Mouse (Mus musculus) left cerebral cortex, adult 18-20 months (tissue): Measurements from ENCODE around the gene Gsg1l. TPM values are rescaled to one million over a fixed set of nuclear protein-coding genes. Genes with fewer than 3 reads are reported as not detected.

Experiments
- DNase-seq, 2 experiments: peaks; one replicate each; pipeline ENCODE4 v3.0.0; 2021 to 2022; ENCODE audit warnings: low spot score in 2 of 2, mixed read lengths in 1 of 2
- total RNA-seq, 2 experiments: library from RNA; stranded (reverse); gene quantifications; 2 replicates each; pipeline ENCODE4 v1.2.3; 2021

Gene Gsg1l
- total RNA-seq, 2 experiments from 2014 or later: 65.7 to 75.3 TPM

DNA sequence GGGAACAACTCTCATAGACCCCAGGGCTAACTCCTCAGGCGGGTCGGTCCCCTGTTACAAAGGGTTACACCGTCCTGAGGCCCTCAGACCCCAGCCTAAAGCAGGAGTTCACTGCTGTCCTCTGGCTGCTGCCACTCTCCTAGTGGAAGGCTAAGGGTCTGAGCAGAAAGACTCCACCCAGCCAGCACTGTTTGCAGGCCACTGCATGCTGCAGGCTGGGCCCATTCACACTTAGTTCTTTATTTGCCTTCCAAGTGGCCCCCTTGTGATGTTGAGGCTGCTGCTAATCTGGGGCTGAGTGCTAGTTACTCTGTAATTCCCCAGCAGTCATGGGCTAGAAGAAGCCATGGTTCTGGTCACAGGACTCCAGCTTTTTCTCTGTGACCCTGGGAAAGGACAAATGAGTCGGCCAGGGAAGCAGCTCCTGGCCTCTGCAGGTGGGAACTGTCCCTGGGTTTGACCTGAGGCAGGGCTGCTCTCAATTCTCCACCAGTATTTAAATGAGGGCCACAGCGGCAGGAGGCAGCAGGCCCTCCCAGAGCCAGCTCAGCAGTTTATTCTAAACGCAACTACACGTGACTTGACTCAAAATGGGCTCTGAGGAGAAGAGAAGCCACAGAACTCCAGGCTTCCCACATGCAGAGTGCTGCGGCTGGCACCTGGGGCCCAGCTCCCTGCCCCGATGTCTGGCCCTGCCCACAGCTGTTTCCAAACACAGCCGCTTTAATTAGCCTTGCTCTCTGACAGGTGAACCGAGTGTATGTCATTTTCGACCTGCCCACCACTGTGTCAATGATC, 210.6 kb downstream of the Gsg1l start:
- peak in 1 of 2 experiments; percentile 53 for DNase-seq

- no peak for DNase-seq
These were observed 213.6 kb downstream of the Gsg1l start for GRCm38 (mm10) chr7:125868570-125868969.

DNA sequence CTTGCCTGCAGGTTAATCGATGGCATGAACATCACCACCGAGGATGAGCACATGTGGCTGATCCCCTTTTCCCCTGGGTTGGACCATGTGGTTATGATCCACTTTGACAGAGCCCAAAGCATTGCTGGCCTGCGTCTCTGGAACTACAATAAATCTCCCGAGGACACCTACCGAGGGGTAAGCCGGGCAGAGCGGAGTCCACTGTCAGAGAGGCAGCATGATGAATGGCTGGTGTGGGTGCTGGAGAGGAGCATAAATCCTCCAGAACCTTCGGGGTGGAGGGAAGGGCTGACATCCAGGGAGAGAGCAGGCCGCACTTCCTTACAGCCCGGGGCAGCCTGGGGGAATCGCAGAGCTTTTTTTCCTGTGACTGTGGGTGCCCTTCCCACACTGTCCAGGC, 217.0 kb downstream of the Gsg1l start:
- DNase-seq: no peak

GRCm38 (mm10) chr7:125864026-125864425, 218.2 kb downstream of the Gsg1l start:
- DNase-seq: no peak

GRCm38 (mm10) chr7:125860421-125860820, 221.8 kb downstream of the Gsg1l start:
- no peak for DNase-seq

DNA sequence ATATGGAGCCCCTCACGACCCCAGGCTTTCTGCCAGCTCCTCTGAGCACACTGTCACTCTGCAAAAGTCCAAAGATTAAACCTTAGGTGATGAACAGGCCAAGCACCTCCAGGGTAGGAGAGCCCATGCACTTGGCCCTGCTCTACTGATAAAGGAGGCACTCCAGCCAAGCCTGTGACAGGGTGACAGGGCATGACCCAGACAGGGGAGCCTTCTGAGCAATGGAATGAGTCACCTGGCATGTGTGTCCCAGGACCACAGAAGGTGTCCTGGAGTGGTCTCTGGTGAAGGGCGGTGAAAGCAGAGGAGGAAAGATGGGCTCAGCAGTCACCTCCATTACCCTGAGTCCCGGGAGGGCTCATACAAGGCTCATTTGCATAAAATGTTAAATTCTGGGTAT, 222.6 kb downstream of the Gsg1l start:
- DNase-seq: no peak

- DNase-seq: peak in 1 of 2 experiments; percentile 25
These were observed 234.7 kb downstream of the Gsg1l start for GRCm38 (mm10) chr7:125847528-125847866.

- peak; percentile 22 to 24 for DNase-seq
These were observed 235.2 kb downstream of the Gsg1l start for GRCm38 (mm10) chr7:125846866-125847527.

DNA sequence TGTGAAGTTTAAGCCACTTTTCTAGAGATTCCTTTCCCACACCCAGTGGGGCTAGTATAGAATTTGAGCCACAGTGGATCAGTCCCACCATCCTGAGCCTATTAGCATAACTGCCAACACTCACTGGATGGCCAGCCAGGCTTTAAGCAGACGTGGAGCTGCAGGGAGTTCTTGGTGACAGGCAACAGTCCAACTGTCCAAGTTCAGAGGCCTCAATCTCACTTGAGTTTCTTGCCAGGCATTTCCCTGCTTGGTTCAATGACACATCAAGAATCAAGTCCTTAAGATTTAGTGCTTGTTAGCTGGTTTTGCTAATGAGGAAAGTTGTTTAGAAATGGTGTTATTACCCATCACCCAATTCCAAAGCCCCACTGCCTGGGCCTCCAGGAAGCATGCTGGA, 236.6 kb downstream of the Gsg1l start:
- no peak for DNase-seq

- DNase-seq: no peak
These were observed 244.0 kb downstream of the Gsg1l start for GRCm38 (mm10) chr7:125838078-125838742.

- DNase-seq: no peak
These were observed 248.7 kb downstream of the Gsg1l start for GRCm38 (mm10) chr7:125833471-125833870.

DNA sequence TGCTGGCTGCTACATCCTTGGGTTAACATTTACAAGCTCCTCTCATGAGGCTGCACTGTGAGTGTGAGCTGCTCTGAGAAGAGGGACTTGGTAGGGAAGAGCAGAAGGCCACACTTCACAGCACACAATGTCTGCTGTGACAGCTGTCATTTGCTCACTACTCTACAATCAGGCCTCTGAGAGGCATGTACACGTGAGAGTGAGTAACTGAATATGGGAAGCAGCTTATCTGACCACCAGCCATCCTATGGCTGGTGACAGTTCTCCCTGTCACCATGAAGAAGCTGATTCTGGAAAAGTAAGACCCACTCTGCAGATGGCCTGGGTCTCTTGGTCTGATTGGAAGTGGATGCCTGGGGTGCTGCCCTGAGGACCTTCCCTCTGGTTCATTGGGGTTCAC, 249.4 kb downstream of the Gsg1l start:
- no peak for DNase-seq

DNA sequence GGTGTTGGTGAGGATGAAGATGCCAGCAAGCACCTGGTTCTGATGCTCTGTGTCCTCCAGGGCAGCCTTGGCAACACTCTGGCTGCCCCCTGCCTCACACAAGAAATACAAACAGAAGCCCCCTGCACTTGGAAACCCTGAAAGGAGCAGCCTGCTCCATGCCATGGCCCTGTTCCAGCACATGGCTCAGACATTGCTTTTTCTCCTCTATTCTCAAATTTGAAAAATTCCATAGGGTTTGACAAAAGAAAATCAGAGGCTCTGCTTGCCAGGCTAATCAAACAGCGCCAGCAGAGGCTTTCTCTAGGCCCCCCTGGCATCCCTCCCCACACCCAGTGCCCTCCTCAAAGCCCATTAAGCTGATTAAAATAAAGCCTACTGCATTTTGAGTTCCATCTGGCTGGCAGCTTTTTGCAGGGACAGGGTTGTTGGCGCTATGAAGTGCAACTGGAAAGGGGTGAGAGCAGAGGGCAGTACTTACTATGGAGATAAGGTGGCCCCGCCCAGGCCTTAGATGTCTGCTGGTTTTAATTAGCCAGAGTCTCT, 253.0 kb downstream of the Gsg1l start:
- DNase-seq: no peak

GRCm38 (mm10) chr7:125828561-125828960, 253.7 kb downstream of the Gsg1l start:
- no peak for DNase-seq

Other genes with a start within 250 kb of the Gsg1l start
- gene Xpo6, start 118.1 kb upstream of the Gsg1l start, total RNA-seq: 10 to 100 TPM; 94.3 to 95.0 TPM
- gene Sbk1, start 190.2 kb upstream of the Gsg1l start, total RNA-seq: 10 to 100 TPM; 77.0 to 77.5 TPM